Mouse (Mus musculus) CH12.LX (cell line): ENCODE measurements at regions not wholly inside any gene's neighbourhood (a gene's known extent, or its start where the extent isn't known, plus 50 kb on each side); places are given as distances from the start of the nearest gene placed in this dataset.

Source experiments
- CTCF ChIP-seq, 2 experiments: IDR thresholded peaks in 1 of 2; conservative IDR thresholded peaks in 1 of 2; 2 replicates each; pipeline ENCODE4 v1.5.1; 2011 to 2012; ENCODE audit warnings: low read depth in 2 of 2, low read length in 2 of 2, improper control_type of control experiment in 1 of 2, inconsistent platforms in 1 of 2, mild to moderate bottlenecking in 1 of 2, moderate library complexity in 1 of 2
- EP300 ChIP-seq: IDR thresholded peaks from 2 replicates; pipeline ENCODE4 v1.6.1; 2011; ENCODE audit warnings: low read length, improper control_type of control experiment
- JUND ChIP-seq: conservative IDR thresholded peaks from 2 replicates; pipeline ENCODE4 v1.6.1; 2011; ENCODE audit warnings: low read depth, low read length, improper control_type of control experiment
- MXI1 ChIP-seq: IDR thresholded peaks from 2 replicates; pipeline ENCODE4 v1.6.1; 2011; ENCODE audit warnings: mild to moderate bottlenecking, low read depth, low read length, improper control_type of control experiment
- POLR2A ChIP-seq: IDR thresholded peaks from 2 replicates; pipeline ENCODE4 v1.6.1; 2011; ENCODE audit warnings: low read depth, mild to moderate bottlenecking, improper control_type of control experiment, low read length
- RCOR1 ChIP-seq: conservative IDR thresholded peaks from 2 replicates; pipeline ENCODE4 v1.6.1; 2012; ENCODE audit warnings: low read depth, mild to moderate bottlenecking, inconsistent platforms, low read length, improper control_type of control experiment
- TCF12 ChIP-seq: IDR thresholded peaks from 2 replicates; pipeline ENCODE4 v1.6.1; 2014; ENCODE audit warnings: low read depth, mild to moderate bottlenecking, inconsistent platforms, low read length, improper control_type of control experiment

- TF ChIP-seq CTCF (conservative IDR thresholded peaks at IDR 0.05 in 1 of 2, IDR thresholded peaks at IDR 0.05 in 1 of 2; ENCODE audit: low read depth in 2 of 2, low read length in 2 of 2) (no peak), POLR2A (no peak), RCOR1 (no peak), EP300 (no peak), JUND (no peak), MXI1 (no peak), TCF12 (no peak)
Observed at GRCm38 (mm10) chr10:83819950-83820275, 97.2 kb downstream of the 1500009L16Rik start.
